Comparison of ENCODE assay signal across 23 mouse cellular contexts in genomic region chr1:97926789-97927188, GRCm38 (mm10).
DNase-seq lines count a peak whose midpoint lies in the region; ATAC-seq lines count a peak whose summit lies in the region.
"Had no signal": no experiment of that assay in that cellular context is flagged by ENCODE, and none has a peak within 500 bp of the region (broad histone marks: within the 10 kb centered on the region; RNA-seq: fewer than 3 reads in every experiment).

No protein-coding gene starts in this region.

- H3K4me1 ChIP-seq in intestine, embryonic 16.5 days (ENCODE audit: control insufficient read depth, insufficient read depth, low read length) = no peaks in the 10 kb centered on the region; the same call in 1 of the 2 replicates
- no peaks in the 10 kb centered on the region for H3K4me1 ChIP-seq in kidney, embryonic 16.5 days (ENCODE audit: insufficient read depth, low read length)
- H3K4me1 ChIP-seq: heart, embryonic 10.5 days; megakaryocyte, embryonic 14.5 days had no signal

- ATAC-seq in intestine, embryonic 16.5 days = peak; percentile 79
- ATAC-seq in kidney, embryonic 16.5 days (ENCODE audit: low FRiP score, low TSS enrichment) = peak; percentile 83
- ATAC-seq in megakaryocyte, adult 5-6 weeks (ENCODE audit: poor library complexity, severe bottlenecking) = no peak
- ATAC-seq: forebrain, embryonic 14.5 days; liver, postnatal 0 days; midbrain, embryonic 13.5 days had no signal

- intact Hi-C loops in left cerebral cortex, postnatal 36 days (cut with DNase I) = no loop called here

- no peak overlapping the region for H3K27ac ChIP-seq in intestine, embryonic 16.5 days (ENCODE audit: low read length)
- peak overlapping the region; percentile 78 for H3K27ac ChIP-seq in kidney, embryonic 16.5 days (ENCODE audit: low read length)
- H3K27ac ChIP-seq: heart, embryonic 10.5 days; hindbrain, embryonic 14.5 days; limb, embryonic 12.5 days; midbrain, embryonic 13.5 days; neural tube, embryonic 13.5 days had no signal

- H3K9me3 ChIP-seq in intestine, embryonic 16.5 days (ENCODE audit: control insufficient read depth, low read length) = no peaks in the 10 kb centered on the region
- no peaks in the 10 kb centered on the region for H3K9me3 ChIP-seq in kidney, embryonic 16.5 days (ENCODE audit: low read length)
- H3K9me3 ChIP-seq: heart, embryonic 10.5 days; limb, embryonic 12.5 days; megakaryocyte, embryonic 14.5 days; midbrain, embryonic 13.5 days; neural tube, embryonic 13.5 days had no signal

- peak; percentile 69 for DNase-seq in kidney, adult 11 months
- DNase-seq in kidney, postnatal 10 days = no peak
- DNase-seq in yolk sac, embryonic 10.5 days (ENCODE audit: low spot score) = peak; percentile 42
- DNase-seq in left cerebral cortex, postnatal 36 days (ENCODE audit: low spot score in 2 of 2) = no peak
- DNase-seq: adrenal gland, postnatal 14 days; cerebellum, adult 11 months; cerebellum, adult 9-10 months; cerebellum, postnatal 36 days; gastrocnemius, postnatal 25 days; heart, adult 11 months; liver, postnatal 0 days; lung, postnatal 36 days had no signal

- no peak overlapping the region for H3K4me2 ChIP-seq in intestine, embryonic 16.5 days (ENCODE audit: low read depth, low read length)
- H3K4me2 ChIP-seq in kidney, embryonic 16.5 days (replicated peaks; ENCODE audit: low read depth, low read length) = no peak overlapping the region; the same call in 1 of the 2 replicates
- H3K4me2 ChIP-seq: hindbrain, embryonic 14.5 days; limb, embryonic 12.5 days; liver, embryonic 11.5 days; midbrain, embryonic 13.5 days; neural tube, embryonic 13.5 days had no signal

- H3K27me3 ChIP-seq in intestine, embryonic 16.5 days (replicated peaks; ENCODE audit: control insufficient read depth, insufficient read depth, low read length) = no peaks in the 10 kb centered on the region
- H3K27me3 ChIP-seq in kidney, embryonic 16.5 days (ENCODE audit: insufficient read depth, low read length) = no peaks in the 10 kb centered on the region
- H3K27me3 ChIP-seq: limb, embryonic 12.5 days; megakaryocyte, embryonic 14.5 days; midbrain, embryonic 13.5 days; neural tube, embryonic 13.5 days had no signal

- no peak overlapping the region for H3K4me3 ChIP-seq in intestine, embryonic 16.5 days (ENCODE audit: low read length)
- H3K4me3 ChIP-seq in kidney, embryonic 16.5 days (ENCODE audit: low read length) = no peak overlapping the region
- H3K4me3 ChIP-seq: heart, embryonic 10.5 days; limb, embryonic 12.5 days; megakaryocyte, embryonic 14.5 days; midbrain, embryonic 13.5 days; neural tube, embryonic 13.5 days had no signal

- 77% methylated on average over 7 of the region's 7 CpGs for WGBS in intestine, embryonic 16.5 days
- 62% methylated on average over 7 of the region's 7 CpGs for WGBS in kidney, embryonic 16.5 days

- no peak overlapping the region for H3K9ac ChIP-seq in intestine, embryonic 16.5 days (ENCODE audit: low read depth, low read length)
- H3K9ac ChIP-seq in kidney, embryonic 16.5 days (replicated peaks; ENCODE audit: low read length) = no peak overlapping the region
- H3K9ac ChIP-seq: hindbrain, embryonic 14.5 days; limb, embryonic 12.5 days; liver, postnatal 0 days; midbrain, embryonic 13.5 days; neural tube, embryonic 13.5 days had no signal

- H3K36me3 ChIP-seq in intestine, embryonic 16.5 days (ENCODE audit: control insufficient read depth, insufficient read depth, low read length) = no peaks in the 10 kb centered on the region
- H3K36me3 ChIP-seq in kidney, embryonic 16.5 days (ENCODE audit: insufficient read depth, low read length) = no peaks in the 10 kb centered on the region
- H3K36me3 ChIP-seq: limb, embryonic 12.5 days; midbrain, embryonic 13.5 days; neural tube, embryonic 13.5 days had no signal

Comparison
In these comparisons a context has a peak if more than half of its experiments do, and no peak if none do; other contexts are left out.
1. DNase-seq: peak in kidney, adult 11 months (single experiment) and yolk sac, embryonic 10.5 days (single experiment); none in kidney, postnatal 10 days (single experiment) and left cerebral cortex, postnatal 36 days (0 of 2).